Mouse (Mus musculus): ENCODE data around the gene Tada2b.

Tada2b gene

GRCm38 (mm10) chr5:36444611-36445010 is 39.5 kb downstream of the Tada2b start:
- no peak for DNase-seq (ENCODE audit: low spot score)

GRCm38 (mm10) chr5:36440741-36441140 is 43.3 kb downstream of the Tada2b start:
- DNase-seq (ENCODE audit: low spot score): no peak

GRCm38 (mm10) chr5:36436858-36437257 is 47.2 kb downstream of the Tada2b start:
- DNase-seq (ENCODE audit: low spot score): no peak

GRCm38 (mm10) chr5:36434398-36434967 is 49.6 kb downstream of the Tada2b start:
- no peak for DNase-seq (ENCODE audit: low spot score)

GRCm38 (mm10) chr5:36431711-36432110 is 52.4 kb downstream of the Tada2b start:
- no peak for DNase-seq (ENCODE audit: low spot score)

- no peak for DNase-seq (ENCODE audit: low spot score)
Measured at GRCm38 (mm10) chr5:36429551-36429950, 54.5 kb downstream of the Tada2b start.

- no peak for DNase-seq (ENCODE audit: low spot score)
Measured at GRCm38 (mm10) chr5:36427831-36428230, 56.3 kb downstream of the Tada2b start.

GRCm38 (mm10) chr5:36426404-36426803 is 57.7 kb downstream of the Tada2b start:
- peak; percentile 64 for DNase-seq (ENCODE audit: low spot score)

- DNase-seq (ENCODE audit: low spot score): no peak
Measured at GRCm38 (mm10) chr5:36424676-36425075, 59.4 kb downstream of the Tada2b start.
